ENCODE assay signal across 12 mouse cellular contexts in genomic region chr5:54191688-54192087, GRCm38 (mm10).
A peak's percentile ranks its signal among the peaks of the same experiment; 100 is the strongest.
DNase-seq lines count a peak whose midpoint lies in the region; ATAC-seq and TF ChIP-seq lines count a peak whose summit lies in the region.
"Had no signal": no experiment of that assay in that cellular context is flagged by ENCODE, and none has a peak within 500 bp of the region (broad histone marks: within the 10 kb centered on the region; RNA-seq: fewer than 3 reads in every experiment).

No protein-coding gene starts in this region.

- H3K27ac ChIP-seq in embryonic facial prominence, embryonic 14.5 days (replicated peaks; ENCODE audit: low read depth, low read length) = no peak overlapping the region
- H3K27ac ChIP-seq in embryonic facial prominence, embryonic 10.5 days (replicated peaks) = no peak overlapping the region
- H3K27ac ChIP-seq in kidney, postnatal 0 days = no peak overlapping the region
- no peak overlapping the region for H3K27ac ChIP-seq in midbrain, embryonic 15.5 days
- no peak overlapping the region for H3K27ac ChIP-seq in midbrain, embryonic 13.5 days
- H3K27ac ChIP-seq: heart, embryonic 15.5 days; limb, embryonic 13.5 days; macrophage had no signal

- peak; percentile 32 for DNase-seq in embryonic facial prominence, embryonic 14.5 days (ENCODE audit: low spot score)
- no peak for DNase-seq in embryonic facial prominence, embryonic 10.5 days (ENCODE audit: low spot score)
- DNase-seq in kidney, postnatal 0 days (ENCODE audit: low spot score) = peak; percentile 50
- DNase-seq in kidney, adult 8-10 months = no peak
- DNase-seq in retina, postnatal 1 day = peak; percentile 45
- DNase-seq: gastrocnemius, postnatal 25 days had no signal

- H3K4me2 ChIP-seq in embryonic facial prominence, embryonic 14.5 days (ENCODE audit: low read depth, low read length) = no peak overlapping the region
- no peak overlapping the region for H3K4me2 ChIP-seq in kidney, postnatal 0 days (ENCODE audit: low read length)
- H3K4me2 ChIP-seq in midbrain, embryonic 15.5 days = no peak overlapping the region
- no peak overlapping the region for H3K4me2 ChIP-seq in midbrain, embryonic 13.5 days (replicated peaks)
- H3K4me2 ChIP-seq: heart, embryonic 15.5 days; limb, embryonic 13.5 days had no signal

- no peak for ATAC-seq in embryonic facial prominence, embryonic 14.5 days (ENCODE audit: low read depth)
- no peak for ATAC-seq in kidney, postnatal 0 days (replicated peaks; ENCODE audit: low FRiP score, low read depth)
- ATAC-seq in midbrain, embryonic 15.5 days (replicated peaks) = 0 out of 2 replicates have a peak, but pooled peaks have one; percentile 48
- no peak for ATAC-seq in midbrain, embryonic 13.5 days
- ATAC-seq in inflammation-experienced regulatory T-cells, adult 6 months = no peak

- H3K9ac ChIP-seq in embryonic facial prominence, embryonic 14.5 days (ENCODE audit: low read depth, low read length) = no peak overlapping the region
- H3K9ac ChIP-seq in kidney, postnatal 0 days (ENCODE audit: low read depth, low read length) = no peak overlapping the region
- no peak overlapping the region for H3K9ac ChIP-seq in midbrain, embryonic 15.5 days
- H3K9ac ChIP-seq in midbrain, embryonic 13.5 days (replicated peaks) = no peak overlapping the region
- H3K9ac ChIP-seq: heart, embryonic 15.5 days; limb, embryonic 13.5 days had no signal

- H3K9me3 ChIP-seq in embryonic facial prominence, embryonic 14.5 days (ENCODE audit: control insufficient read depth, low read length) = no peaks in the 10 kb centered on the region
- no peaks in the 10 kb centered on the region for H3K9me3 ChIP-seq in embryonic facial prominence, embryonic 10.5 days
- H3K9me3 ChIP-seq in kidney, postnatal 0 days (replicated peaks; ENCODE audit: low read length) = no peaks in the 10 kb centered on the region
- H3K9me3 ChIP-seq in midbrain, embryonic 15.5 days = no peaks in the 10 kb centered on the region
- no peaks in the 10 kb centered on the region for H3K9me3 ChIP-seq in midbrain, embryonic 13.5 days
- H3K9me3 ChIP-seq: heart, embryonic 15.5 days; limb, embryonic 13.5 days had no signal

- H3K36me3 ChIP-seq in embryonic facial prominence, embryonic 14.5 days (ENCODE audit: control insufficient read depth, insufficient read depth, low read length) = no peaks in the 10 kb centered on the region
- H3K36me3 ChIP-seq in embryonic facial prominence, embryonic 10.5 days (replicated peaks) = no peaks in the 10 kb centered on the region
- H3K36me3 ChIP-seq in kidney, postnatal 0 days (ENCODE audit: insufficient read depth, low read length) = no peaks in the 10 kb centered on the region
- H3K36me3 ChIP-seq in midbrain, embryonic 15.5 days (replicated peaks) = no peaks in the 10 kb centered on the region
- no peaks in the 10 kb centered on the region for H3K36me3 ChIP-seq in midbrain, embryonic 13.5 days
- H3K36me3 ChIP-seq: heart, embryonic 15.5 days; limb, embryonic 13.5 days had no signal

- H3K4me1 ChIP-seq in embryonic facial prominence, embryonic 14.5 days (ENCODE audit: control insufficient read depth, insufficient read depth, low read length) = no peaks in the 10 kb centered on the region
- no peaks in the 10 kb centered on the region for H3K4me1 ChIP-seq in embryonic facial prominence, embryonic 10.5 days
- no peaks in the 10 kb centered on the region for H3K4me1 ChIP-seq in kidney, postnatal 0 days (replicated peaks; ENCODE audit: insufficient read depth, low read length)
- peaks cover 3% of the 10 kb centered on the region; the same call in 1 of the 2 replicates for H3K4me1 ChIP-seq in midbrain, embryonic 15.5 days
- no peaks in the 10 kb centered on the region for H3K4me1 ChIP-seq in midbrain, embryonic 13.5 days (replicated peaks)
- H3K4me1 ChIP-seq: heart, embryonic 15.5 days had no signal

- TF ChIP-seq CTCF in kidney, postnatal 0 days (IDR thresholded peaks at IDR 0.05; ENCODE audit: low read depth) = peak; percentile 62

- WGBS in embryonic facial prominence, embryonic 14.5 days = 68% methylated on average over 4 of the region's 4 CpGs
- WGBS in embryonic facial prominence, embryonic 10.5 days = 80% methylated on average over 4 of the region's 4 CpGs
- WGBS in kidney, postnatal 0 days = 78% methylated on average over 4 of the region's 4 CpGs
- WGBS in midbrain, embryonic 15.5 days = 72% methylated on average over 4 of the region's 4 CpGs
- WGBS in midbrain, embryonic 13.5 days = 80% methylated on average over 4 of the region's 4 CpGs

- H3K4me3 ChIP-seq in embryonic facial prominence, embryonic 14.5 days (ENCODE audit: low read depth, low read length) = no peak overlapping the region
- no peak overlapping the region for H3K4me3 ChIP-seq in embryonic facial prominence, embryonic 10.5 days
- no peak overlapping the region for H3K4me3 ChIP-seq in kidney, postnatal 0 days (replicated peaks; ENCODE audit: low read depth, low read length)
- H3K4me3 ChIP-seq in midbrain, embryonic 15.5 days = no peak overlapping the region
- no peak overlapping the region for H3K4me3 ChIP-seq in midbrain, embryonic 13.5 days (replicated peaks)
- H3K4me3 ChIP-seq: heart, embryonic 15.5 days; limb, embryonic 13.5 days had no signal

- no peaks in the 10 kb centered on the region for H3K27me3 ChIP-seq in embryonic facial prominence, embryonic 14.5 days (replicated peaks; ENCODE audit: control insufficient read depth, insufficient read depth, low read length)
- H3K27me3 ChIP-seq in embryonic facial prominence, embryonic 10.5 days (replicated peaks; ENCODE audit: low read depth, poor library complexity, severe bottlenecking) = no peaks in the 10 kb centered on the region
- no peaks in the 10 kb centered on the region for H3K27me3 ChIP-seq in kidney, postnatal 0 days (ENCODE audit: insufficient read depth, low read length)
- H3K27me3 ChIP-seq in midbrain, embryonic 15.5 days (replicated peaks) = no peaks in the 10 kb centered on the region
- H3K27me3 ChIP-seq in midbrain, embryonic 13.5 days = no peaks in the 10 kb centered on the region
- H3K27me3 ChIP-seq: heart, embryonic 15.5 days had no signal

Comparison
In these comparisons a context has a peak if more than half of its experiments do, and no peak if none do; other contexts are left out.
1. DNase-seq: peak in embryonic facial prominence, embryonic 14.5 days (single experiment), kidney, postnatal 0 days (single experiment) and retina, postnatal 1 day (single experiment); none in embryonic facial prominence, embryonic 10.5 days (single experiment) and kidney, adult 8-10 months (0 of 2).